8 mouse cellular contexts compared by ENCODE assay signal in genomic region chr11:97428726-97429077, GRCm38 (mm10). TPM values are rescaled to one million over a fixed set of nuclear protein-coding genes. Genes with fewer than 3 reads are reported as not detected.
A peak's percentile ranks its signal among the peaks of the same experiment; 100 is the strongest.
DNase-seq lines count a peak whose midpoint lies in the region; ATAC-seq and TF ChIP-seq lines count a peak whose summit lies in the region.

No protein-coding gene starts in this region.

- peak overlapping the region; percentile 45; the same call in 1 of the 2 replicates for H3K9ac ChIP-seq in kidney, embryonic 16.5 days (replicated peaks; ENCODE audit: low read length)
- H3K9ac ChIP-seq in embryonic facial prominence, embryonic 12.5 days = peak overlapping the region; percentile 25
- H3K9ac ChIP-seq in intestine, embryonic 14.5 days (ENCODE audit: low read length) = no peak overlapping the region

- 47% methylated on average over 4 of the region's 4 CpGs for WGBS in kidney, embryonic 16.5 days
- WGBS in embryonic facial prominence, embryonic 12.5 days = 48% methylated on average over 4 of the region's 4 CpGs
- 47% methylated on average over 4 of the region's 4 CpGs for WGBS in intestine, embryonic 14.5 days

- H3K27me3 ChIP-seq in kidney, embryonic 16.5 days (ENCODE audit: insufficient read depth, low read length) = no peaks in the 10 kb centered on the region
- no peaks in the 10 kb centered on the region for H3K27me3 ChIP-seq in embryonic facial prominence, embryonic 12.5 days
- H3K27me3 ChIP-seq in intestine, embryonic 14.5 days (replicated peaks; ENCODE audit: control insufficient read depth, insufficient read depth, low read length) = no peaks in the 10 kb centered on the region
- H3K27me3 ChIP-seq in myocyte (ENCODE audit: control insufficient read depth, insufficient read depth, insufficient read length) = no peaks in the 10 kb centered on the region

- H3K4me2 ChIP-seq in kidney, embryonic 16.5 days (replicated peaks; ENCODE audit: low read depth, low read length) = peak overlapping the region; percentile 57
- H3K4me2 ChIP-seq in embryonic facial prominence, embryonic 12.5 days (replicated peaks) = peak overlapping the region; percentile 71
- H3K4me2 ChIP-seq in intestine, embryonic 14.5 days (ENCODE audit: low read length) = peak overlapping the region; percentile 62
- peak overlapping the region; percentile 94 for H3K4me2 ChIP-seq in myocyte (ENCODE audit: low read depth)

- TF ChIP-seq POLR2A in myocyte (IDR thresholded peaks at IDR 0.05; ENCODE audit: insufficient read length, low read depth) = peak; percentile 15

- no peak for ATAC-seq in kidney, embryonic 16.5 days (ENCODE audit: low FRiP score, low TSS enrichment)
- no peak for ATAC-seq in embryonic facial prominence, embryonic 12.5 days (ENCODE audit: insufficient number of reproducible peaks, insufficient read depth, low FRiP score, low TSS enrichment)
- 0 out of 2 replicates have a peak, but pooled peaks have one; percentile 10 for ATAC-seq in intestine, embryonic 14.5 days (replicated peaks; ENCODE audit: low FRiP score, low TSS enrichment, low read depth)
- ATAC-seq in megakaryocyte progenitor cell, adult 5-6 weeks (replicated peaks; ENCODE audit: poor library complexity) = no peak

- peaks cover 22% of the 10 kb centered on the region for H3K4me1 ChIP-seq in kidney, embryonic 16.5 days (ENCODE audit: insufficient read depth, low read length)
- peaks cover 20% of the 10 kb centered on the region for H3K4me1 ChIP-seq in embryonic facial prominence, embryonic 12.5 days
- peaks cover 14% of the 10 kb centered on the region for H3K4me1 ChIP-seq in intestine, embryonic 14.5 days (replicated peaks; ENCODE audit: control insufficient read depth, insufficient read depth, low read length)

- peak overlapping the region; percentile 38 for H3K4me3 ChIP-seq in kidney, embryonic 16.5 days (ENCODE audit: low read length)
- peak overlapping the region; percentile 35 for H3K4me3 ChIP-seq in embryonic facial prominence, embryonic 12.5 days
- H3K4me3 ChIP-seq in intestine, embryonic 14.5 days (ENCODE audit: low read depth, low read length) = peak overlapping the region; percentile 33; the same call in 1 of the 2 replicates
- H3K4me3 ChIP-seq in myocyte = peak overlapping the region; percentile 13

- no peaks in the 10 kb centered on the region for H3K36me3 ChIP-seq in kidney, embryonic 16.5 days (ENCODE audit: insufficient read depth, low read length)
- no peaks in the 10 kb centered on the region for H3K36me3 ChIP-seq in embryonic facial prominence, embryonic 12.5 days
- H3K36me3 ChIP-seq in intestine, embryonic 14.5 days (ENCODE audit: control insufficient read depth, insufficient read depth, low read length) = no peaks in the 10 kb centered on the region
- no peaks in the 10 kb centered on the region for H3K36me3 ChIP-seq in myocyte (ENCODE audit: control insufficient read depth, insufficient read depth)

- H3K27ac ChIP-seq in kidney, embryonic 16.5 days (ENCODE audit: low read length) = peak overlapping the region; percentile 36; the same call in 1 of the 2 replicates
- peak overlapping the region; percentile 18; the same call in 1 of the 2 replicates for H3K27ac ChIP-seq in embryonic facial prominence, embryonic 12.5 days
- peak overlapping the region; percentile 51; the same call in 1 of the 2 replicates for H3K27ac ChIP-seq in intestine, embryonic 14.5 days (ENCODE audit: low read depth)

- H3K79me2 ChIP-seq in myocyte (ENCODE audit: control insufficient read depth, insufficient read depth) = peaks cover 69% of the 10 kb centered on the region

- no peak for DNase-seq in kidney, postnatal 14 days
- DNase-seq in intestine, embryonic 14.5 days (ENCODE audit: low spot score) = no peak
- no peak for DNase-seq in c-Kit-positive CD71-positive TER-119-positive erythroid progenitor cells, embryonic 14.5 days (ENCODE audit: low spot score)
- DNase-seq in embryo, embryonic 9.5 days (ENCODE audit: extremely low spot score) = no peak

- H3K9me3 ChIP-seq in kidney, embryonic 16.5 days (ENCODE audit: low read length) = no peaks in the 10 kb centered on the region
- H3K9me3 ChIP-seq in embryonic facial prominence, embryonic 12.5 days = no peaks in the 10 kb centered on the region
- no peaks in the 10 kb centered on the region for H3K9me3 ChIP-seq in intestine, embryonic 14.5 days (ENCODE audit: control insufficient read depth, low read length)

- no peak overlapping the region for H3ac ChIP-seq in myocyte (ENCODE audit: control insufficient read depth, insufficient read length)

TF ChIP-seq in myocyte, 11 proteins besides CTCF, POLR2A, EP300 and RAD21:
- TF ChIP-seq MAX (IDR thresholded peaks at IDR 0.05; ENCODE audit: low read depth) = no peak

RNA-seq across cellular contexts. Expression of gene Arhgap23, which starts 13.4 kb away (rescaled TPM):
- polyA plus RNA-seq in kidney, embryonic 16.5 days (2015; fragmentation: Nextera tagmentation; extraction: Ambion mirVana) = 6.0 and 6.2 TPM in 2 replicates
- polyA plus RNA-seq in embryonic facial prominence, embryonic 12.5 days (2016; fragmentation: Nextera tagmentation; extraction: Ambion mirVana) = 8.5 and 10.1 TPM in 2 replicates
- polyA plus RNA-seq in intestine, embryonic 14.5 days (2014; fragmentation: Nextera tagmentation; extraction: Ambion mirVana) = 5.0 and 5.1 TPM in 2 replicates
- 41.9 TPM for polyA plus RNA-seq in myocyte (2012; fragmentation: generic; extraction: Trizol)
- 6.3 and 8.0 TPM in 2 replicates for total RNA-seq in megakaryocyte progenitor cell, adult 5-6 weeks (2015)
- 5.6 and 6.1 TPM in 2 replicates for total RNA-seq in megakaryocyte progenitor cell, adult 5-6 weeks (2017)
